Mouse (Mus musculus) layer of hippocampus, adult 8-10 months (tissue): ENCODE data around the gene Ulbp1. TPM values are rescaled to one million over a fixed set of nuclear protein-coding genes. Genes with fewer than 3 reads are reported as not detected.
A peak's percentile ranks its signal among the peaks of the same experiment; 100 is the strongest.
"Not testable (repeated sequence)": the region's sequence is repeated elsewhere in the genome, so short reads cannot be mapped to it uniquely, and the experiment has no call there.

Experiments
- DNase-seq, 2 experiments: peaks; one replicate each; pipeline ENCODE4 v3.0.0; 2022; ENCODE audit warnings: low spot score in 2 of 2
- total RNA-seq, 4 experiments: library from RNA; stranded (reverse); gene quantifications; 2 replicates each; pipeline ENCODE4 v1.2.4; 2022

Ulbp1 gene
- under 1 TPM in 3 of 4 experiments, not detected in 1; 0.37 to 0.54 (median 0.52) TPM for total RNA-seq

- DNase-seq = no peak
Observed at GRCm38 (mm10) chr10:7473197-7473889, at the start of gene Ulbp1. TSS of gene Ulbp1 (minus strand) at chr10:7473638.

- not testable (repeated sequence) for DNase-seq
Observed at GRCm38 (mm10) chr10:7498180-7498579, 24.7 kb upstream of the Ulbp1 start.

- DNase-seq = not testable (repeated sequence)
Observed at GRCm38 (mm10) chr10:7492384-7492783, 18.9 kb upstream of the Ulbp1 start.

GRCm38 (mm10) chr10:7483650-7484049, 10.2 kb upstream of the Ulbp1 start:
- DNase-seq = no peak

- not testable (repeated sequence) for DNase-seq
Observed at GRCm38 (mm10) chr10:7474225-7474624, 787 bp upstream of the Ulbp1 start.

- DNase-seq = no peak
Observed at GRCm38 (mm10) chr10:7471664-7472063, 1.8 kb downstream of the Ulbp1 start.

GRCm38 (mm10) chr10:7470457-7470856, 3.0 kb downstream of the Ulbp1 start:
- no peak for DNase-seq

GRCm38 (mm10) chr10:7469716-7470414, 3.6 kb downstream of the Ulbp1 start:
- peak; percentile 15 to 76 for DNase-seq

GRCm38 (mm10) chr10:7462006-7462405, 11.4 kb downstream of the Ulbp1 start:
- no peak for DNase-seq

- DNase-seq = no peak
Observed at GRCm38 (mm10) chr10:7438928-7439327, 34.5 kb downstream of the Ulbp1 start.

GRCm38 (mm10) chr10:7393143-7394035, 80.0 kb downstream of the Ulbp1 start:
- no peak for DNase-seq

GRCm38 (mm10) chr10:7391935-7392930, 81.2 kb downstream of the Ulbp1 start:
- no peak for DNase-seq

GRCm38 (mm10) chr10:7391561-7391934, 81.9 kb downstream of the Ulbp1 start:
- DNase-seq = no peak

GRCm38 (mm10) chr10:7391108-7391507, 82.3 kb downstream of the Ulbp1 start:
- DNase-seq = no peak

Other genes starting within 250 kb of the Ulbp1 start
- gene Lrp11, start 116.2 kb upstream of the Ulbp1 start, total RNA-seq = 100 to 1,000 TPM; 169 to 193 (median 176) TPM
- gene Nup43, start 193.9 kb upstream of the Ulbp1 start, total RNA-seq = 1 to 10 TPM; 5.8 to 9.9 (median 7.7) TPM
- 100 to 1,000 TPM; 157 to 165 (median 159) TPM for gene Pcmt1, start 207.5 kb upstream of the Ulbp1 start, total RNA-seq
- 10 to 100 TPM; 32.2 to 37.3 (median 35.2) TPM for gene Lats1, start 207.6 kb upstream of the Ulbp1 start, total RNA-seq